Mouse (Mus musculus) gastrocnemius, adult 2 months (tissue): Measurements from ENCODE around the gene Cerk. TPM values are rescaled to one million over a fixed set of nuclear protein-coding genes. Genes with fewer than 3 reads are reported as not detected.
"Not testable (repeated sequence)": the region's sequence is repeated elsewhere in the genome, so short reads cannot be mapped to it uniquely, and the experiment has no call there.

Source experiments
- DNase-seq: peaks from one replicate; pipeline ENCODE4 v3.0.0; 2022
- H3K27ac ChIP-seq: fragments of 200-600 bp; 2 replicates; pipeline ENCODE4 v1.8.1; 2022; ENCODE audit warnings: mild to moderate bottlenecking
- H3K4me3 ChIP-seq: fragments of 200-600 bp; 2 replicates; pipeline ENCODE4 v1.8.1; 2022; ENCODE audit warnings: mild to moderate bottlenecking, moderate library complexity
- CTCF ChIP-seq: fragments of 200-600 bp; IDR thresholded peaks from 2 replicates; pipeline ENCODE4 v1.8.1; 2022; ENCODE audit warnings: antibody characterized with exemption, mild to moderate bottlenecking, moderate library complexity
- intact Hi-C: fragments of 180-260 bp; cut with DNase I; formaldehyde crosslinking; loops from one replicate; pipeline ENCODE4 v1.15.1; 2025
- total RNA-seq, 2 experiments: library from RNA; stranded (reverse); gene quantifications; 2 replicates each; pipeline ENCODE4 v1.2.3; 2021

Cerk gene
- total RNA-seq, 2 experiments from 2014 or later, result 4.2 to 8.1 TPM

GRCm38 (mm10) chr15:86107831-86108471 lies 78.0 kb downstream of the Cerk start:
- no peak for TF ChIP-seq CTCF
- Histone ChIP-seq H3K27ac (peak overlapping the region; percentile 89), H3K4me3 (no peak overlapping the region)
- intact Hi-C loops, result no loop called here
- no peak for DNase-seq

- Histone ChIP-seq H3K4me3 (no peak overlapping the region), H3K27ac (no peak overlapping the region)
- no peak for TF ChIP-seq CTCF
- no peak for DNase-seq
- intact Hi-C loops, result no loop called here
These were observed 80.2 kb downstream of the Cerk start for GRCm38 (mm10) chr15:86105751-86106150.

GRCm38 (mm10) chr15:86105345-86105697 lies 80.6 kb downstream of the Cerk start:
- no peak for DNase-seq
- peak overlapping the region; percentile 60 for H3K27ac ChIP-seq
- no peak for TF ChIP-seq CTCF
- H3K4me3 ChIP-seq, result no peak overlapping the region
- intact Hi-C loops, result no loop called here

- no peak for TF ChIP-seq CTCF
- Histone ChIP-seq H3K27ac (peak overlapping the region; percentile 60), H3K4me3 (no peak overlapping the region)
- no peak for DNase-seq
- intact Hi-C loops, result no loop called here
These were observed 81.3 kb downstream of the Cerk start for GRCm38 (mm10) chr15:86104401-86105344.

GRCm38 (mm10) chr15:86102308-86102707 lies 83.6 kb downstream of the Cerk start:
- Histone ChIP-seq H3K27ac (no peak overlapping the region), H3K4me3 (no peak overlapping the region)
- no peak for TF ChIP-seq CTCF
- no peak for DNase-seq
- intact Hi-C loops, result no loop called here

GRCm38 (mm10) chr15:86101585-86101984 lies 84.4 kb downstream of the Cerk start:
- no peak for DNase-seq
- H3K27ac ChIP-seq, result no peak overlapping the region
- no peak overlapping the region for H3K4me3 ChIP-seq
- intact Hi-C loops, result no loop called here
- TF ChIP-seq CTCF, result no peak

GRCm38 (mm10) chr15:86097871-86098270 lies 88.1 kb downstream of the Cerk start:
- peak overlapping the region; percentile 54; the same call in 1 of the 2 replicates for H3K27ac ChIP-seq
- no peak overlapping the region for H3K4me3 ChIP-seq
- DNase-seq, result no peak
- no peak for TF ChIP-seq CTCF
- intact Hi-C loops, result no loop called here

- H3K4me3 ChIP-seq, intact Hi-C loops, DNase-seq, H3K27ac ChIP-seq: not testable (repeated sequence)
These were observed 89.3 kb downstream of the Cerk start for GRCm38 (mm10) chr15:86096604-86097020.

GRCm38 (mm10) chr15:86095722-86096603 lies 90.0 kb downstream of the Cerk start:
- intact Hi-C loops, result no loop called here
- no peak overlapping the region for H3K27ac ChIP-seq
- no peak for DNase-seq
- no peak overlapping the region for H3K4me3 ChIP-seq
- no peak for TF ChIP-seq CTCF

GRCm38 (mm10) chr15:86094324-86095121 lies 91.4 kb downstream of the Cerk start:
- intact Hi-C loops, result no loop called here
- DNase-seq, result no peak
- H3K4me3 ChIP-seq, result no peak overlapping the region

GRCm38 (mm10) chr15:86093236-86093635 lies 92.7 kb downstream of the Cerk start:
- no peak overlapping the region for H3K4me3 ChIP-seq
- intact Hi-C loops, result no loop called here
- no peak for TF ChIP-seq CTCF
- H3K27ac ChIP-seq, result peak overlapping the region; percentile 35; the same call in 1 of the 2 replicates
- no peak for DNase-seq

More at GRCm38 (mm10) chr15:86094324-86095121, 91.4 kb downstream of the Cerk start:
- TF ChIP-seq CTCF, result no peak
- H3K27ac ChIP-seq, result no peak overlapping the region
